Mouse (Mus musculus): ENCODE results near the gene Ankrd36. TPM values are rescaled to one million over a fixed set of nuclear protein-coding genes. Genes with fewer than 3 reads are reported as not detected.
"Not testable (repeated sequence)": the region's sequence is repeated elsewhere in the genome, so short reads cannot be mapped to it uniquely, and the experiment has no call there.

Gene Ankrd36
- polyA plus RNA-seq, 1 experiment from 2014 or later, result not detected

DNA sequence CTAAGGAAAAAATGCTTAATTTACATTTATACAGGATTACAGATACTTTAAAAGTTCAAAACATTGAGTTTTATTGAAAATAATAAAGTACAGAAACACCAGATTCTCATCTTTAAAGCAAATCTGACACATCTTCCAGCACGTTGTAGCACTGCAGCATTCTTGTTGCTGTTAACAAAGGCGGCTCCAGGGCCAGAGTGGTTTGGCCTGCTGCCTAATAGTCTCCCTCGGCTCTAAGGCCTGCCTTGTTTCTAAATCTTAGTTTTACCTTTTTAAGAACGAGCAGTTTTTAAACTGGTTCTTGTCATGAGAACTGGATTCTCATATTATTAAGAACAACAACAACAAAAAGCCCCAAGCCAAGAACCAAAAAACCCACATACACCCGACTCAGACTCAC, 40.6 kb upstream of the Ankrd36 start:
- H3K9me3 ChIP-seq (replicated peaks; ENCODE audit: control insufficient read depth, low read length), result no peaks in the 10 kb centered on the region
- H3K36me3 ChIP-seq (ENCODE audit: control insufficient read depth, insufficient read depth, low read length), result peaks cover 96% of the 10 kb centered on the region
- H3K9ac ChIP-seq (ENCODE audit: low read length), result no peak overlapping the region
- no peak overlapping the region for H3K4me2 ChIP-seq (ENCODE audit: low read length)
- DNase-seq (ENCODE audit: low spot score) (peak; percentile 19), ATAC-seq (no peak)
- 55% methylated on average over 5 of the region's 5 CpGs for WGBS
- no peak overlapping the region for H3K27ac ChIP-seq (ENCODE audit: low read depth, low read length)
- H3K4me1 ChIP-seq (ENCODE audit: control insufficient read depth, insufficient read depth, low read length), result no peaks in the 10 kb centered on the region
- H3K4me3 ChIP-seq (ENCODE audit: low read depth, low read length), result no peak overlapping the region
- no peaks in the 10 kb centered on the region for H3K27me3 ChIP-seq (replicated peaks; ENCODE audit: control insufficient read depth, insufficient read depth, low read length)

GRCm38 (mm10) chr11:5530172-5530571, 39.3 kb upstream of the Ankrd36 start:
- Histone ChIP-seq H3K4me2 (ENCODE audit: low read length) (no peak overlapping the region), H3K27ac (ENCODE audit: low read depth, low read length) (no peak overlapping the region), H3K9ac (ENCODE audit: low read length) (no peak overlapping the region), H3K9me3 (replicated peaks; ENCODE audit: control insufficient read depth, low read length) (no peaks in the 10 kb centered on the region), H3K36me3 (ENCODE audit: control insufficient read depth, insufficient read depth, low read length) (peaks cover 96% of the 10 kb centered on the region), H3K27me3 (replicated peaks; ENCODE audit: control insufficient read depth, insufficient read depth, low read length) (no peaks in the 10 kb centered on the region), H3K4me1 (ENCODE audit: control insufficient read depth, insufficient read depth, low read length) (no peaks in the 10 kb centered on the region), H3K4me3 (ENCODE audit: low read depth, low read length) (no peak overlapping the region)
- ATAC-seq (no peak), DNase-seq (ENCODE audit: low spot score) (no peak)
- WGBS, result 81% methylated on average over 5 of the region's 5 CpGs

DNA sequence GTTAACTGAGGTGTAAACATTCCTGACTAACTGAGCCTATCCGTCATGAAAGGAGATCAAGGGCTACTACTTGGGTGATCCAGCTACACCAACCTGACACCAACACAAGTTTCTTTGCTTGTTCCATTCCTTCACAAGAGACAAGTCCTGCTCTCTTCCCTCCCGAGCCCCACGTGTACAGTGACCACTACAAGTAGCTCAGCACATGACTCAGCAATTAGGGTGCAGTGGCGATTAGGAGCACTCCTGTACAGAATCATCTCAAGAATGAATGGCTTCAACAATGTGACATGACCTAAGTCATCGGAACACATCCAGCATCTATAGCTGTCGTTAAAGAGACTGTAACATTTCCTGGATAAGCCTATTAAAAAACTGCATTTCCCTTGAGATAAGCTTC, 38.8 kb upstream of the Ankrd36 start:
- peaks cover 92% of the 10 kb centered on the region for H3K36me3 ChIP-seq (ENCODE audit: control insufficient read depth, insufficient read depth, low read length)
- H3K4me3 ChIP-seq (ENCODE audit: low read depth, low read length), result no peak overlapping the region
- H3K27me3 ChIP-seq (replicated peaks; ENCODE audit: control insufficient read depth, insufficient read depth, low read length), result no peaks in the 10 kb centered on the region
- no peak overlapping the region for H3K4me2 ChIP-seq (ENCODE audit: low read length)
- no peak for ATAC-seq
- no peaks in the 10 kb centered on the region for H3K4me1 ChIP-seq (ENCODE audit: control insufficient read depth, insufficient read depth, low read length)
- no peak overlapping the region for H3K27ac ChIP-seq (ENCODE audit: low read depth, low read length)
- no peak overlapping the region for H3K9ac ChIP-seq (ENCODE audit: low read length)
- DNase-seq (ENCODE audit: low spot score), result no peak
- WGBS, result 66% methylated on average over 6 of the region's 6 CpGs
- H3K9me3 ChIP-seq (replicated peaks; ENCODE audit: control insufficient read depth, low read length), result no peaks in the 10 kb centered on the region

DNA sequence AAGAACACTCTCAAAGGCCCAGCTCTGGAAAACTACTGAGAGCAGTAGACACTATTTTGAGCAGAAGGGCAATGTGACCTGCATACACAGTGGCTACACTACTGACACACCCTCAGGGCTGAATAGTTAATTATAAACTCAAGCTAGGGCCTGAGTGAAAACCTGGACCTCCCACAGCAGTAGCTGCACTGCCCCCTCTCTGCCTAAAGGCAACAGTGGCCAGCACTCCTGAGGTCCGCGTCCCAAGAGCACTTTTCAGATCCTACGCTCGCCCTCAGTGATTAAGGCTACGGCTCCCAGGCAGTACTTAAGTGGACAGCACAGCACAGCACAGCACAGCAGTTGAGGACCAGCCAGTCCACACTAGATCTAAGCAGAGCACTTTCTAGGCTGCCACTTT, 36.4 kb upstream of the Ankrd36 start:
- Histone ChIP-seq H3K9me3 (replicated peaks; ENCODE audit: control insufficient read depth, low read length) (no peaks in the 10 kb centered on the region), H3K4me2 (ENCODE audit: low read length) (no peak overlapping the region), H3K27me3 (replicated peaks; ENCODE audit: control insufficient read depth, insufficient read depth, low read length) (no peaks in the 10 kb centered on the region), H3K27ac (ENCODE audit: low read depth, low read length) (no peak overlapping the region), H3K9ac (ENCODE audit: low read length) (no peak overlapping the region), H3K36me3 (ENCODE audit: control insufficient read depth, insufficient read depth, low read length) (peaks cover 74% of the 10 kb centered on the region), H3K4me3 (ENCODE audit: low read depth, low read length) (no peak overlapping the region), H3K4me1 (ENCODE audit: control insufficient read depth, insufficient read depth, low read length) (no peaks in the 10 kb centered on the region)
- WGBS, result 90% methylated on average over 5 of the region's 5 CpGs
- DNase-seq (ENCODE audit: low spot score) (no peak), ATAC-seq (no peak)

GRCm38 (mm10) chr11:5537454-5537853, 32.0 kb upstream of the Ankrd36 start:
- H3K36me3 ChIP-seq (ENCODE audit: control insufficient read depth, insufficient read depth, low read length), result peaks cover 47% of the 10 kb centered on the region
- DNase-seq (ENCODE audit: low spot score); H3K9ac ChIP-seq (ENCODE audit: low read length); ATAC-seq; H3K9me3 ChIP-seq (replicated peaks; ENCODE audit: control insufficient read depth, low read length); H3K27me3 ChIP-seq (replicated peaks; ENCODE audit: control insufficient read depth, insufficient read depth, low read length); H3K4me2 ChIP-seq (ENCODE audit: low read length); H3K27ac ChIP-seq (ENCODE audit: low read depth, low read length); H3K4me1 ChIP-seq (ENCODE audit: control insufficient read depth, insufficient read depth, low read length); H3K4me3 ChIP-seq (ENCODE audit: low read depth, low read length): not testable (repeated sequence)
- 93% methylated on average over 4 of the region's 4 CpGs for WGBS

DNA sequence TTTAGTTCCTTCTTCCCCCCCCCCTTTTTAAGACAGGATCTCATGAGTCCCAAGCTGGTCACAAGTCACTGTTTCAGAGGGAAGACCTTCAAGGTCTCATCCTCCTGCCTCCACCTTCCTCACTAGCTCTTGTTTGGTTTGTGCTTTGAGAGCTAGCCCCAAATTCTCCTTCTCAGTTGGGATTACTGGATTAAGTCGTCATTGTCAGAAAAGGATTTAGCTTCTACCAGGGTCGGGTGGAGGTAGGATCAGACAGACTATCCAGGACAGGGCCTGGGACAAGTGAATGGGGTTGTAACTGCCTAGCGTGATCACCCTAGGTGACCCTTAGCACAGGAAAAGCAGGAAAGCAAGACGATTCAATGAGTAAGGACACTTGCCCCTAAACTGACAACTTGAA, 29.2 kb upstream of the Ankrd36 start:
- H3K27ac ChIP-seq (ENCODE audit: low read depth, low read length), result no peak overlapping the region
- peaks cover 19% of the 10 kb centered on the region; the same call in 1 of the 2 replicates for H3K36me3 ChIP-seq (ENCODE audit: control insufficient read depth, insufficient read depth, low read length)
- WGBS, result 34% methylated on average over 4 of the region's 4 CpGs
- no peak for ATAC-seq
- no peaks in the 10 kb centered on the region for H3K27me3 ChIP-seq (replicated peaks; ENCODE audit: control insufficient read depth, insufficient read depth, low read length)
- no peaks in the 10 kb centered on the region for H3K9me3 ChIP-seq (replicated peaks; ENCODE audit: control insufficient read depth, low read length)
- no peak for DNase-seq (ENCODE audit: low spot score)
- peak overlapping the region; percentile 79 for H3K4me2 ChIP-seq (ENCODE audit: low read length)
- H3K9ac ChIP-seq (ENCODE audit: low read length), result peak overlapping the region; percentile 88; the same call in 1 of the 2 replicates
- peak overlapping the region; percentile 89 for H3K4me3 ChIP-seq (ENCODE audit: low read depth, low read length)
- peaks cover 8% of the 10 kb centered on the region; the same call in 1 of the 2 replicates for H3K4me1 ChIP-seq (ENCODE audit: control insufficient read depth, insufficient read depth, low read length)

DNA sequence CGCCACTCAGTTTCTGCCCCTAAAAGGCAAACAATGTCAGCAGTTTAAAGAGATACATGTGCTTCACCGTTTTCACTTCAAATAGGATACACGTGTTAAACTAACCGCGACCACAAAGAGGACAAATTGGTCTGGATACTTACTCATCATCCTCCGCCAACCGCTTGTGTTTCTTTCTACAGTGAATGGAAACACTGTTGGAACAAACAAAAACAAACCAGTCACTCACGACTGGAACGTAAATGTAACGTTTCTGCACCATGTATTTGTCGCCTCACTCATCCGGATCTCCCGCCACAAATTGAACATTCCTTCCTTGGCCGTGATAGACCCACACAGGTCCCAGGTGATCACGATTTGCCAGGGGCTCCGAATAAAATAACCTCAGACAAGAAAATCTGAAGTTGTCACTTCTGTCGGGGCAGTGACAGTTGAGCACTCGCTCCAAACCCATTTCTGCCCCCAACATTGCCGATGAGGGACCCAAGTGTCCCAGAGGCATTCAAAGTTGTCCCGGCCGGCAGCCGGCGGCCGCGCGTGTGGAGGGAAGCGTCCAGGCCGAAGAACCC, 28.2 kb upstream of the Ankrd36 start:
- Histone ChIP-seq H3K4me2 (ENCODE audit: low read length) (peak overlapping the region; percentile 79), H3K27ac (ENCODE audit: low read depth, low read length) (0 out of 2 replicates have a peak overlapping the region, but pooled peaks have one; percentile 48), H3K27me3 (replicated peaks; ENCODE audit: control insufficient read depth, insufficient read depth, low read length) (no peaks in the 10 kb centered on the region), H3K4me1 (ENCODE audit: control insufficient read depth, insufficient read depth, low read length) (peaks cover 8% of the 10 kb centered on the region; the same call in 1 of the 2 replicates), H3K4me3 (ENCODE audit: low read depth, low read length) (peak overlapping the region; percentile 89), H3K36me3 (ENCODE audit: control insufficient read depth, insufficient read depth, low read length) (peaks cover 17% of the 10 kb centered on the region; the same call in 1 of the 2 replicates), H3K9ac (ENCODE audit: low read length) (peak overlapping the region; percentile 88), H3K9me3 (replicated peaks; ENCODE audit: control insufficient read depth, low read length) (no peaks in the 10 kb centered on the region)
- ATAC-seq, result peak; percentile 3; the same call in 1 of the 2 replicates
- peak; percentile 25 for DNase-seq (ENCODE audit: low spot score)
- WGBS, result 2% methylated on average over 28 of the region's 28 CpGs

DNA sequence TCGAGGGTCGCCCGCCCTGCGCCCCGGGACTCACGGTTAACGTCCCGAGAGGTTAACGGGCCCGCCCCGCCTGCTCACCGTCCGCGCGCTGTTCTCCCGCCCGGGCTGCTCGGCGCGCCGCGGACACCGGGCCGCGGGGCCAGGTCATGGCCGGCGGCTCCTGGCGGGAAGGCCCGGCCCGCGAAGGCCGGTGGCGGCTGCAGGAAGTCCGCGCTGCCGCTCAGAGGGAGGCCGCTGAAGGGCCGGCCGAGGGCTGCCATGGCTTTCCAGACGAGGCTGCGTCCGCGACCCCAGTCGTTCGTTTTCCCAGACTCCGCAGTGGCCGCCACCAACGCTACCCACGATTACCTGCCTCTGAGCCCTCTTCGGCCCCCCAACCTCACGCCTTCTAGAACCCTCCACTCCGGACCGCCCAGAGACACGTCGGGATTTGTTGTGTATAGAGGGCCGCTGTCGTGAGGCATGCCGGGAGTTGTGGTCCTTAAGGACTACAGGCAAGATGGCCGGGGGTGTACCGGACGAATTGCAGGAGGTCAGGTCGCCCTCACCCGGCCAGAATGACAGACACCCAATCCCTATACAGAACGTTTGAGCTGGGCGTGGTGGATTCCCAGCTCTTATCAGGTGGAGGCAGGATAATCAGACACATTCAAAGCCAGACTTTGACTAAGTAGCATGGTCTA, 27.5 kb upstream of the Ankrd36 start, which contains the start of gene Ccdc117:
Gene Ccdc117 (minus strand): TSS at position 389 of the 683 bp plus-strand sequence.
- under 1% methylated on average over 51 of the region's 65 CpGs for WGBS
- DNase-seq (ENCODE audit: low spot score) (peak; percentile 94), ATAC-seq (peak; percentile 99)
- H3K27me3 ChIP-seq (replicated peaks; ENCODE audit: control insufficient read depth, insufficient read depth, low read length), result no peaks in the 10 kb centered on the region
- H3K36me3 ChIP-seq (ENCODE audit: control insufficient read depth, insufficient read depth, low read length), result peaks cover 15% of the 10 kb centered on the region; the same call in 1 of the 2 replicates
- H3K4me2 ChIP-seq (ENCODE audit: low read length), result peak within 1 kb of the TSS; percentile 79
- H3K9me3 ChIP-seq (replicated peaks; ENCODE audit: control insufficient read depth, low read length), result no peaks in the 10 kb centered on the region
- peak within 1 kb of the TSS; percentile 88 for H3K9ac ChIP-seq (ENCODE audit: low read length)
- H3K4me3 ChIP-seq (ENCODE audit: low read depth, low read length), result peak within 1 kb of the TSS; percentile 89
- peak within 1 kb of the TSS; percentile 48; the same call in 1 of the 2 replicates for H3K27ac ChIP-seq (ENCODE audit: low read depth, low read length)
- peaks cover 8% of the 10 kb centered on the region; the same call in 1 of the 2 replicates for H3K4me1 ChIP-seq (ENCODE audit: control insufficient read depth, insufficient read depth, low read length)

All from forebrain, embryonic 14.5 days (tissue).